Mouse (Mus musculus) stomach, postnatal 0 days (tissue): Measurements from ENCODE around the gene Scn3b. TPM values are rescaled to one million over a fixed set of nuclear protein-coding genes. Genes with fewer than 3 reads are reported as not detected.

Source experiments
- ATAC-seq: fragments of 200-750 bp; cut with Nextera tagmentation; 2 replicates; pipeline ENCODE4 v1.8.0; 2017; ENCODE audit not compliant: low FRiP score, low TSS enrichment
- DNase-seq: peaks from one replicate; pipeline ENCODE4 v3.0.0-alpha.2; 2016; ENCODE audit warnings: low spot score
- H3K27ac ChIP-seq: fragments of 300-500 bp; sonication (generic); replicated peaks from 2 replicates; pipeline ENCODE4 v1.5.1; 2014; ENCODE audit warnings: mild to moderate bottlenecking, control low read depth
- H3K27me3 ChIP-seq: fragments of 300-500 bp; sonication (generic); 2 replicates; pipeline ENCODE4 v1.6.1; 2014; ENCODE audit warnings: low read length; ENCODE audit not compliant: control insufficient read depth, insufficient read depth
- H3K36me3 ChIP-seq: fragments of 300-500 bp; sonication (generic); 2 replicates; pipeline ENCODE4 v1.6.1; 2014; ENCODE audit warnings: low read length, mixed read lengths; ENCODE audit not compliant: control insufficient read depth, insufficient read depth
- H3K4me1 ChIP-seq: fragments of 300-500 bp; sonication (generic); replicated peaks from 2 replicates; pipeline ENCODE4 v1.6.1; 2014; ENCODE audit warnings: antibody characterized with exemption; ENCODE audit not compliant: control insufficient read depth, insufficient read depth
- H3K4me2 ChIP-seq: fragments of 300-500 bp; sonication (generic); replicated peaks from 2 replicates; pipeline ENCODE4 v1.6.1; 2014; ENCODE audit warnings: low read depth, mild to moderate bottlenecking, control low read depth, moderate library complexity
- H3K4me3 ChIP-seq: fragments of 300-500 bp; sonication (generic); 2 replicates; pipeline ENCODE4 v1.5.1; 2014; ENCODE audit warnings: low read depth, low read length, control low read depth
- H3K9ac ChIP-seq: fragments of 300-500 bp; sonication (generic); 2 replicates; pipeline ENCODE4 v1.6.1; 2014; ENCODE audit warnings: mild to moderate bottlenecking, low read length, control low read depth, mixed read lengths
- H3K9me3 ChIP-seq: fragments of 300-500 bp; sonication (generic); 2 replicates; pipeline ENCODE4 v1.6.1; 2016; ENCODE audit warnings: low read length; ENCODE audit not compliant: control insufficient read depth
- CTCF ChIP-seq: IDR thresholded peaks from 2 replicates; pipeline ENCODE4 v1.5.1; 2016; ENCODE audit warnings: antibody characterized with exemption, low read depth, mild to moderate bottlenecking, moderate library complexity
- EP300 ChIP-seq: optimal IDR thresholded peaks from 2 replicates; pipeline ENCODE3; 2016; ENCODE audit warnings: antibody characterized with exemption
- WGBS: fragments of 180-500 bp; shearing (Covaris S2); extraction: QIAGEN DNeasy Blood & Tissue Kit; methylation state at CpG from one replicate; pipeline ENCODE4 v1.1.7; 2014; 5-methylcytosine and 5-hydroxymethylcytosine counted together
- polyA plus RNA-seq: library from polyadenylated mRNA; unstranded; fragments of >200 nt; fragmentation: Nextera tagmentation; extraction: Ambion mirVana; gene quantifications from 2 replicates; pipeline ENCODE4 v1.2.1, GENCODE M21; 2015

The Scn3b gene
- polyA plus RNA-seq, 1 experiment from 2014 or later: 2.0 TPM

- no peaks in the 10 kb centered on the region for H3K4me1 ChIP-seq
- H3K9ac ChIP-seq: no peak overlapping the region
- ATAC-seq (no peak), DNase-seq (no peak)
- H3K4me3 ChIP-seq: no peak overlapping the region
- H3K9me3 ChIP-seq: no peaks in the 10 kb centered on the region
- no peak overlapping the region for H3K4me2 ChIP-seq
- no peak overlapping the region for H3K27ac ChIP-seq
- 93% methylated on average over 5 of the region's 5 CpGs for WGBS
- TF ChIP-seq EP300 (no peak), CTCF (no peak)
- H3K36me3 ChIP-seq: 0 out of 2 replicates have a peak, but pooled peaks cover 2% of the 10 kb centered on the region
- H3K27me3 ChIP-seq: no peaks in the 10 kb centered on the region
These were observed 24.7 kb downstream of the Scn3b start for GRCm38 (mm10) chr9:40293740-40294139.

GRCm38 (mm10) chr9:40294210-40294609 is 25.2 kb downstream of the Scn3b start:
- no peak for ATAC-seq
- no peaks in the 10 kb centered on the region for H3K27me3 ChIP-seq
- H3K9me3 ChIP-seq: no peaks in the 10 kb centered on the region
- no peak for DNase-seq
- TF ChIP-seq EP300 (no peak), CTCF (no peak)
- H3K4me1 ChIP-seq: no peaks in the 10 kb centered on the region
- H3K36me3 ChIP-seq: 0 out of 2 replicates have a peak, but pooled peaks cover 2% of the 10 kb centered on the region
- no peak overlapping the region for H3K9ac ChIP-seq
- no peak overlapping the region for H3K4me2 ChIP-seq
- 86% methylated on average over 4 of the region's 5 CpGs for WGBS
- H3K27ac ChIP-seq: no peak overlapping the region
- H3K4me3 ChIP-seq: no peak overlapping the region

- no peak overlapping the region for H3K4me3 ChIP-seq
- no peaks in the 10 kb centered on the region for H3K4me1 ChIP-seq
- no peak overlapping the region for H3K9ac ChIP-seq
- no peak overlapping the region for H3K27ac ChIP-seq
- TF ChIP-seq CTCF: no peak
- no peak for TF ChIP-seq EP300
- peaks cover 2% of the 10 kb centered on the region; the same call in 1 of the 2 replicates for H3K36me3 ChIP-seq
- no peak for ATAC-seq
- H3K9me3 ChIP-seq: no peaks in the 10 kb centered on the region
- no peaks in the 10 kb centered on the region for H3K27me3 ChIP-seq
- DNase-seq: no peak
- 100% methylated on average over 1 of the region's 1 CpGs for WGBS
- no peak overlapping the region for H3K4me2 ChIP-seq
These were observed 25.8 kb downstream of the Scn3b start for GRCm38 (mm10) chr9:40294866-40295265.

- DNase-seq (no peak), ATAC-seq (no peak)
- H3K36me3 ChIP-seq: peaks cover 4% of the 10 kb centered on the region; the same call in 1 of the 2 replicates
- no peaks in the 10 kb centered on the region for H3K27me3 ChIP-seq
- no peak overlapping the region for H3K4me2 ChIP-seq
- no peaks in the 10 kb centered on the region for H3K4me1 ChIP-seq
- H3K27ac ChIP-seq: no peak overlapping the region
- no peak overlapping the region for H3K4me3 ChIP-seq
- no peak overlapping the region for H3K9ac ChIP-seq
- H3K9me3 ChIP-seq: no peaks in the 10 kb centered on the region
- TF ChIP-seq CTCF: no peak
- TF ChIP-seq EP300: no peak
- WGBS: 95% methylated on average over 5 of the region's 5 CpGs
These were observed 27.2 kb downstream of the Scn3b start for GRCm38 (mm10) chr9:40296251-40296650.

GRCm38 (mm10) chr9:40297969-40298368 is 29.0 kb downstream of the Scn3b start:
- ATAC-seq: no peak
- 90% methylated on average over 9 of the region's 9 CpGs for WGBS

GRCm38 (mm10) chr9:40299323-40299722 is 30.3 kb downstream of the Scn3b start:
- WGBS: 98% methylated on average over 7 of the region's 7 CpGs
- TF ChIP-seq CTCF: no peak
- no peak for TF ChIP-seq EP300
- Histone ChIP-seq H3K9me3 (no peaks in the 10 kb centered on the region), H3K4me3 (no peak overlapping the region), H3K4me1 (no peaks in the 10 kb centered on the region), H3K27me3 (no peaks in the 10 kb centered on the region), H3K4me2 (no peak overlapping the region), H3K36me3 (peaks cover 4% of the 10 kb centered on the region), H3K27ac (no peak overlapping the region), H3K9ac (no peak overlapping the region)
- no peak for ATAC-seq
- no peak for DNase-seq

More at GRCm38 (mm10) chr9:40297969-40298368, 29.0 kb downstream of the Scn3b start:
- H3K9ac ChIP-seq: no peak overlapping the region
- no peaks in the 10 kb centered on the region for H3K9me3 ChIP-seq
- peaks cover 4% of the 10 kb centered on the region; the same call in 1 of the 2 replicates for H3K36me3 ChIP-seq
- H3K27ac ChIP-seq: no peak overlapping the region
- no peaks in the 10 kb centered on the region for H3K27me3 ChIP-seq
- TF ChIP-seq CTCF (no peak), EP300 (no peak)
- H3K4me3 ChIP-seq: no peak overlapping the region
- no peak overlapping the region for H3K4me2 ChIP-seq
- H3K4me1 ChIP-seq: no peaks in the 10 kb centered on the region
- no peak for DNase-seq
